Mouse (Mus musculus): ENCODE results near the gene Thap3.
"Not testable (repeated sequence)": the region's sequence is repeated elsewhere in the genome, so short reads cannot be mapped to it uniquely, and the experiment has no call there.

Gene Thap3

GRCm38 (mm10) chr4:151988342-151989109, at the start of gene Thap3:
Gene Thap3 (minus strand): TSS chr4:151988997.
- DNase-seq: peak; percentile 83

- DNase-seq: peak; percentile 35
Measured at GRCm38 (mm10) chr4:152038225-152038984, 49.6 kb upstream of the Thap3 start, which contains the start of gene Tas1r1. Gene Tas1r1 (minus strand): TSS chr4:152038568.

GRCm38 (mm10) chr4:152036464-152036863, 47.7 kb upstream of the Thap3 start:
- not testable (repeated sequence) for DNase-seq

- no peak for DNase-seq
Measured at GRCm38 (mm10) chr4:152032922-152033321, 44.1 kb upstream of the Thap3 start.

GRCm38 (mm10) chr4:152029997-152030396, 41.2 kb upstream of the Thap3 start:
- no peak for DNase-seq

GRCm38 (mm10) chr4:152029087-152029486, 40.3 kb upstream of the Thap3 start:
- DNase-seq: peak; percentile 39

- peak; percentile 57 for DNase-seq
Measured at GRCm38 (mm10) chr4:152028456-152028855, 39.7 kb upstream of the Thap3 start.

- peak; percentile 97 for DNase-seq
Measured at GRCm38 (mm10) chr4:152027524-152027923, 38.7 kb upstream of the Thap3 start, which contains the start of gene Zbtb48. Gene Zbtb48 (minus strand): TSS chr4:152027671.

- DNase-seq: peak; percentile 55
Measured at GRCm38 (mm10) chr4:152026751-152027508, 38.1 kb upstream of the Thap3 start.

GRCm38 (mm10) chr4:152024525-152024924, 35.7 kb upstream of the Thap3 start:
- no peak for DNase-seq

GRCm38 (mm10) chr4:152022506-152022905, 33.7 kb upstream of the Thap3 start:
- peak; percentile 57 for DNase-seq

GRCm38 (mm10) chr4:152021568-152022097, 32.8 kb upstream of the Thap3 start:
- DNase-seq: peak; percentile 39

GRCm38 (mm10) chr4:152020024-152020423, 31.2 kb upstream of the Thap3 start:
- peak; percentile 9 for DNase-seq

GRCm38 (mm10) chr4:152019073-152019472, 30.3 kb upstream of the Thap3 start:
- no peak for DNase-seq

- DNase-seq: no peak
Measured at GRCm38 (mm10) chr4:152013036-152013813, 24.4 kb upstream of the Thap3 start.

- no peak for DNase-seq
Measured at GRCm38 (mm10) chr4:152012109-152012508, 23.3 kb upstream of the Thap3 start.

- DNase-seq: no peak
Measured at GRCm38 (mm10) chr4:152011171-152011760, 22.5 kb upstream of the Thap3 start.

GRCm38 (mm10) chr4:152010707-152011134, 21.9 kb upstream of the Thap3 start:
- no peak for DNase-seq

- peak; percentile 64 for DNase-seq
Measured at GRCm38 (mm10) chr4:152010091-152010706, 21.4 kb upstream of the Thap3 start.

GRCm38 (mm10) chr4:152009076-152010051, 20.6 kb upstream of the Thap3 start:
- DNase-seq: peak; percentile 84

Measured in cerebellum, adult 9-11 months (tissue).